Mouse (Mus musculus) testis, adult 2 months (tissue): Measurements from ENCODE around the gene Syt3.

ENCODE experiments used
- CTCF ChIP-seq: fragments of 200-500 bp; IDR thresholded peaks from 2 replicates; pipeline ENCODE4 v1.5.1; 2012; ENCODE audit warnings: low read depth, mild to moderate bottlenecking, inconsistent platforms, low read length, moderate library complexity; ENCODE audit not compliant: control insufficient read depth, insufficient read depth, insufficient replicate concordance
- POLR2A ChIP-seq: fragments of 200-500 bp; IDR thresholded peaks from 2 replicates; pipeline ENCODE4 v1.6.1; 2012; ENCODE audit warnings: low read depth, mild to moderate bottlenecking, inconsistent platforms, low read length, moderate library complexity; ENCODE audit not compliant: control insufficient read depth

- TF ChIP-seq CTCF (no peak), POLR2A (no peak)
Measured at GRCm38 (mm10) chr7:44432550-44432949, 48.6 kb downstream of the Syt3 start.
